Mouse (Mus musculus): Measurements from ENCODE around the gene Slc38a8.
A peak's percentile ranks its signal among the peaks of the same experiment; 100 is the strongest.

GRCm38 (mm10) chr8:119436933-119437332 lies 64.6 kb downstream of the Slc38a8 start:
- TF ChIP-seq CTCF (IDR thresholded peaks at IDR 0.05; ENCODE audit: borderline replicate concordance, insufficient read depth, low read length) (no peak), POLR2A (IDR thresholded peaks at IDR 0.05; ENCODE audit: low read depth, low read length) (peak; percentile 100)

All from embryonic fibroblast, embryonic 13.5 days (primary cell).